Mouse (Mus musculus) heart, embryonic 14.5 days (tissue): ENCODE measurements around the gene Alg3. TPM values are rescaled to one million over a fixed set of nuclear protein-coding genes. Genes with fewer than 3 reads are reported as not detected.

Experiments used
- ATAC-seq: fragments of 200-750 bp; cut with Nextera tagmentation; 2 replicates; pipeline ENCODE4 v1.8.0; 2017; ENCODE audit warnings: low read depth, moderate TSS enrichment; ENCODE audit not compliant: insufficient number of reproducible peaks, insufficient read depth, low FRiP score
- H3K27ac ChIP-seq, 2 experiments: fragments of 200-500 bp in 1 of 2; fragments of 300-500 bp in 1 of 2; sonication (generic) in 1 of 2; replicated peaks in 1 of 2; 2 replicates each; pipeline ENCODE4 v1.5.1; 2012 to 2014; ENCODE audit warnings: low read depth in 2 of 2, low read length in 2 of 2, control low read depth in 1 of 2, mild to moderate bottlenecking in 1 of 2, mixed read lengths in 1 of 2; ENCODE audit not compliant: control insufficient read depth in 1 of 2, insufficient read depth in 1 of 2
- H3K27me3 ChIP-seq: fragments of 300-500 bp; sonication (generic); 2 replicates; pipeline ENCODE4 v1.6.1; 2014; ENCODE audit warnings: mild to moderate bottlenecking, low read length, control low read depth; ENCODE audit not compliant: control insufficient read depth, insufficient read depth
- H3K36me3 ChIP-seq: fragments of 300-500 bp; sonication (generic); 2 replicates; pipeline ENCODE4 v1.6.1; 2014; ENCODE audit warnings: mild to moderate bottlenecking, control low read depth, low read length, mixed read lengths; ENCODE audit not compliant: control insufficient read depth, insufficient read depth
- H3K4me1 ChIP-seq, 2 experiments: fragments of 200-500 bp in 1 of 2; fragments of 300-500 bp in 1 of 2; sonication (generic) in 1 of 2; 2 replicates each; pipeline ENCODE4 v1.6.1; 2012 to 2014; ENCODE audit warnings: low read length in 2 of 2, control low read depth in 1 of 2, mixed read lengths in 1 of 2; ENCODE audit not compliant: control insufficient read depth in 2 of 2, insufficient read depth in 2 of 2
- H3K4me2 ChIP-seq: fragments of 300-500 bp; sonication (generic); 2 replicates; pipeline ENCODE4 v1.6.1; 2014; ENCODE audit warnings: mild to moderate bottlenecking, low read length
- H3K4me3 ChIP-seq, 2 experiments: fragments of 200-500 bp in 1 of 2; fragments of 300-500 bp in 1 of 2; sonication (generic) in 1 of 2; 2 replicates each; pipeline ENCODE4 v1.5.1; 2012 to 2014; ENCODE audit warnings: low read length in 2 of 2, mild to moderate bottlenecking in 2 of 2, control low read depth in 1 of 2, low read depth in 1 of 2, moderate library complexity in 1 of 2; ENCODE audit not compliant: control insufficient read depth in 1 of 2, insufficient read depth in 1 of 2
- H3K9ac ChIP-seq: fragments of 300-500 bp; sonication (generic); 2 replicates; pipeline ENCODE4 v1.6.1; 2014; ENCODE audit warnings: mild to moderate bottlenecking, low read length
- H3K9me3 ChIP-seq: fragments of 300-500 bp; sonication (generic); 2 replicates; pipeline ENCODE4 v1.6.1; 2016; ENCODE audit warnings: low read length, control low read depth; ENCODE audit not compliant: control insufficient read depth
- WGBS: fragments of 180-500 bp; shearing (Covaris S2); extraction: QIAGEN DNeasy Blood & Tissue Kit; methylation state at CpG from one replicate; pipeline ENCODE4 v1.1.7; 2014; 5-methylcytosine and 5-hydroxymethylcytosine counted together
- polyA plus RNA-seq: library from polyadenylated mRNA; unstranded; fragments of >200 nt; fragmentation: Nextera tagmentation; extraction: Ambion mirVana; gene quantifications from 2 replicates; pipeline ENCODE4 v1.2.1, GENCODE M21; 2014

Gene Alg3
- polyA plus RNA-seq, 1 experiment from 2014 or later, result 29.3 TPM

- ATAC-seq, result peak; percentile 26; the same call in 1 of the 2 replicates
- Histone ChIP-seq H3K9ac (peak overlapping the region; percentile 72), H3K27ac (0 out of 4 replicates have a peak overlapping the region, but pooled peaks of 1 of the 2 experiments have one; percentile 37), H3K4me3 (peak overlapping the region; percentile 62 to 68), H3K36me3 (no peaks in the 10 kb centered on the region), H3K9me3 (no peaks in the 10 kb centered on the region), H3K27me3 (peaks cover 45% of the 10 kb centered on the region), H3K4me2 (peak overlapping the region; percentile 100), H3K4me1 (peaks cover 5 to 31% of the 10 kb centered on the region in 2 experiments; a peak in 3 of 4 replicates)
- under 1% methylated on average over 32 of the region's 32 CpGs for WGBS
Measured at GRCm38 (mm10) chr16:20620751-20621190, 9.2 kb upstream of the Alg3 start.

- no peak for ATAC-seq
- no peak overlapping the region for H3K27ac ChIP-seq
- H3K9ac ChIP-seq, result no peak overlapping the region
- H3K4me2 ChIP-seq, result peak overlapping the region; percentile 100
- peaks cover 45% of the 10 kb centered on the region for H3K27me3 ChIP-seq
- H3K4me1 ChIP-seq, result peaks cover 5 to 31% of the 10 kb centered on the region in 2 experiments; a peak in 3 of 4 replicates
- 0% methylated on average over 9 of the region's 9 CpGs for WGBS
- H3K36me3 ChIP-seq, result no peaks in the 10 kb centered on the region
- H3K4me3 ChIP-seq, result peak overlapping the region; percentile 62 to 68
- no peaks in the 10 kb centered on the region for H3K9me3 ChIP-seq
Measured at GRCm38 (mm10) chr16:20620399-20620735, 8.8 kb upstream of the Alg3 start.

GRCm38 (mm10) chr16:20619541-20620398 lies 8.2 kb upstream of the Alg3 start:
- peak overlapping the region; percentile 100 for H3K4me2 ChIP-seq
- no peaks in the 10 kb centered on the region for H3K36me3 ChIP-seq
- WGBS, result 2% methylated on average over 81 of the region's 83 CpGs
- H3K4me1 ChIP-seq, result peaks cover 5 to 31% of the 10 kb centered on the region in 2 experiments; a peak in 3 of 4 replicates
- peaks cover 45% of the 10 kb centered on the region for H3K27me3 ChIP-seq
- peak overlapping the region; percentile 62 to 68 for H3K4me3 ChIP-seq
- H3K9me3 ChIP-seq, result no peaks in the 10 kb centered on the region
- ATAC-seq, result no peak
- no peak overlapping the region for H3K27ac ChIP-seq
- H3K9ac ChIP-seq, result no peak overlapping the region

- H3K27ac ChIP-seq, result peak overlapping the region; percentile 77 to 89
- H3K4me2 ChIP-seq, result peak overlapping the region; percentile 98
- peak overlapping the region; percentile 76 to 96 for H3K4me3 ChIP-seq
- no peaks in the 10 kb centered on the region for H3K27me3 ChIP-seq
- WGBS, result under 1% methylated on average over 28 of the region's 28 CpGs
- H3K4me1 ChIP-seq, result peaks cover 0 to 14% of the 10 kb centered on the region in 2 experiments; a peak in 2 of 4 replicates
- peaks cover 24% of the 10 kb centered on the region for H3K36me3 ChIP-seq
- ATAC-seq, result peak; percentile 31; the same call in 1 of the 2 replicates
- peak overlapping the region; percentile 80 for H3K9ac ChIP-seq
- H3K9me3 ChIP-seq, result no peaks in the 10 kb centered on the region
Measured at GRCm38 (mm10) chr16:20610501-20611356, 806 bp downstream of the Alg3 start.

GRCm38 (mm10) chr16:20604705-20605104 lies 6.8 kb downstream of the Alg3 start:
- no peaks in the 10 kb centered on the region for H3K9me3 ChIP-seq
- H3K4me2 ChIP-seq, result no peak overlapping the region
- H3K27me3 ChIP-seq, result no peaks in the 10 kb centered on the region
- H3K4me3 ChIP-seq, result no peak overlapping the region
- peaks cover 0 to 3% of the 10 kb centered on the region in 2 experiments; a peak in 2 of 4 replicates for H3K4me1 ChIP-seq
- H3K27ac ChIP-seq, result no peak overlapping the region
- 53% methylated on average over 9 of the region's 9 CpGs for WGBS
- ATAC-seq, result no peak
- H3K9ac ChIP-seq, result no peak overlapping the region
- H3K36me3 ChIP-seq, result peaks cover 36% of the 10 kb centered on the region

GRCm38 (mm10) chr16:20600511-20600910 lies 11.0 kb downstream of the Alg3 start:
- Histone ChIP-seq H3K36me3 (peaks cover 10% of the 10 kb centered on the region), H3K9me3 (no peaks in the 10 kb centered on the region), H3K4me3 (no peak overlapping the region), H3K4me2 (no peak overlapping the region), H3K4me1 (no peaks in the 10 kb centered on the region), H3K27me3 (no peaks in the 10 kb centered on the region; the same call in 1 of the 2 replicates), H3K27ac (no peak overlapping the region), H3K9ac (no peak overlapping the region)
- ATAC-seq, result no peak
- 64% methylated on average over 5 of the region's 5 CpGs for WGBS

GRCm38 (mm10) chr16:20596687-20597441 lies 14.7 kb downstream of the Alg3 start:
- Histone ChIP-seq H3K4me3 (no peak overlapping the region), H3K4me1 (no peaks in the 10 kb centered on the region), H3K9ac (no peak overlapping the region), H3K27me3 (peaks cover 23% of the 10 kb centered on the region), H3K9me3 (no peaks in the 10 kb centered on the region), H3K36me3 (no peaks in the 10 kb centered on the region), H3K27ac (no peak overlapping the region), H3K4me2 (no peak overlapping the region)
- no peak for ATAC-seq
- WGBS, result 54% methylated on average over 7 of the region's 7 CpGs
